Mouse (Mus musculus): Measurements from ENCODE around the gene Ddx31. TPM values are rescaled to one million over a fixed set of nuclear protein-coding genes. Genes with fewer than 3 reads are reported as not detected.

Gene Ddx31
- 4.9 TPM for polyA plus RNA-seq (2014; fragmentation: Illumina TruSeq; extraction: RNeasy Lipid Tissue Mini Kit (QIAGEN cat#74804); ENCODE audit: low read depth, low replicate concordance)

DNA sequence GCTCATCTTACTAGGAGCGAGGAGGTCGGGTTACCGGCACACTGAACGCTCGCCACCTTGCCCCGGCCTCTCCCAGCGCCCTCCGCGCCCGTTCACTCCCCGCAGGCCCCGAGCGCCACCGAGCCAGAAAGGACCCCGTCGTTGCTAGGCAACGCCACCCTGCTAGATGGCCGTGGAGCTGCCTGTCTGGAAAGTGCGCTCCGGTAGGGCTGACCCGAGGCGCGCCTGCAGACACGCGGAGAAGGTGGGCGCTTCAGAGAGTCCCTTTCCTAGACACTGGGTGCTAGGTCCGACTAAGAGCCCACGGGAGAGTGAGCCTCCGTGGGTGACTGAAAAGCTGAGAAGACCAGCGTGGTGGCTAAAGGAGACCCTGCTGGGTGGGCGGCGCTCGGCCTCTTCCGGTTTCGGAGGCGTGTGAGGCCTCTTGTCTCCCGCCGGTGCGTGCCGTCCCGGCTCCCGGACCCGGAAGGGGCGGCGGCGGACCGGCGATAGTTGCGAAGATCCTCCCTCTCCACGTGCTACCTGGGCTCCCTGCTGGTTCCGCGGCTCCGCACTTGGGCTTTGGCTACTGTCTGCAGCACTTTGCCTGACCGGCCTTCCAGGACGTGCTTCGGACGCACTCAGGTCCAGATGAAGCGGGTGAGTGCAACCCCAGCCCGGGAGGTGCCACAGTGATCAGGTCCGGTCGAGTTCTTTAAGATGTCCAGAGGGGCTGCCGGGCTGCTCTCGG lies at the start of gene Ddx31, which contains the start of gene Gtf3c4:
Gene Ddx31 (plus strand): TSS at position 185 of the 730 bp plus-strand sequence.
Gene Gtf3c4 (minus strand): TSS at position 139 of the 730 bp plus-strand sequence.

DNA sequence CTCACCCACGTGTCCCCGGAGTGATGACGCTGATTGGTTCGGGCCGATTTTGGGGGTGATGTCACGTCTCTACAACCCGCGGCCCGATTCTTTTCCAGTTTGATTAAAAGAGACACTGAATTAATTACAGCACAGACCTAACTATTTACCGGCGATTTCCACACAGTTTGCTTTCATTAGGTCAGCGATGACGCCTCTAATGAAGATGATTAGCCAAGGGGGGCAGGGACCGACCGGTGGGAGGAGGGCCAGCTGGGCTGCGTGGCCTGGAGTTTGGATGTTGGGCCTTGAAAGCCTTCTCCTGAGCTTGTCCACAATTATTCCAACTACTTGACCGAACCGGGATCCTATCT lies 76.3 kb downstream of the Ddx31 start, which contains the start of gene Barhl1:
Gene Barhl1 (minus strand): TSS at position 156 of the 353 bp plus-strand sequence.

Other genes starting within 250 kb of the Ddx31 start
- gene Gfi1b, start 218.4 kb upstream of the Ddx31 start, polyA plus RNA-seq (2014; fragmentation: Illumina TruSeq; extraction: RNeasy Lipid Tissue Mini Kit (QIAGEN cat#74804); ENCODE audit: low read depth, low replicate concordance), result not detected
- 8.3 TPM for gene Tsc1, start 199.2 kb upstream of the Ddx31 start, polyA plus RNA-seq (2014; fragmentation: Illumina TruSeq; extraction: RNeasy Lipid Tissue Mini Kit (QIAGEN cat#74804); ENCODE audit: low read depth, low replicate concordance)
- not detected for gene Spaca9, start 140.7 kb upstream of the Ddx31 start, polyA plus RNA-seq (2014; fragmentation: Illumina TruSeq; extraction: RNeasy Lipid Tissue Mini Kit (QIAGEN cat#74804); ENCODE audit: low read depth, low replicate concordance)
- not detected for gene Ak8, start 140.2 kb upstream of the Ddx31 start, polyA plus RNA-seq (2014; fragmentation: Illumina TruSeq; extraction: RNeasy Lipid Tissue Mini Kit (QIAGEN cat#74804); ENCODE audit: low read depth, low replicate concordance)
- 13.2 TPM for gene Gtf3c4, start within 50 bp of the Ddx31 start, polyA plus RNA-seq (2014; fragmentation: Illumina TruSeq; extraction: RNeasy Lipid Tissue Mini Kit (QIAGEN cat#74804); ENCODE audit: low read depth, low replicate concordance)
- not detected for gene Barhl1, start 76.3 kb downstream of the Ddx31 start, polyA plus RNA-seq (2014; fragmentation: Illumina TruSeq; extraction: RNeasy Lipid Tissue Mini Kit (QIAGEN cat#74804); ENCODE audit: low read depth, low replicate concordance)
- gene Cfap77, start 214.7 kb downstream of the Ddx31 start, polyA plus RNA-seq (2014; fragmentation: Illumina TruSeq; extraction: RNeasy Lipid Tissue Mini Kit (QIAGEN cat#74804); ENCODE audit: low read depth, low replicate concordance), result 0.24 TPM
- 7.7 TPM for gene Ttf1, start 219.9 kb downstream of the Ddx31 start, polyA plus RNA-seq (2014; fragmentation: Illumina TruSeq; extraction: RNeasy Lipid Tissue Mini Kit (QIAGEN cat#74804); ENCODE audit: low read depth, low replicate concordance)

Data from kidney, adult 10 weeks (tissue).